Mouse (Mus musculus): ENCODE measurements around the gene Slc6a12.

- TF ChIP-seq CTCF (IDR thresholded peaks at IDR 0.05), result no peak
- no peak for TF ChIP-seq POLR2A (IDR thresholded peaks at IDR 0.05; ENCODE audit: insufficient read depth, low read depth, low read length)
Observed at GRCm38 (mm10) chr6:121304630-121305029, 38.2 kb upstream of the Slc6a12 start.

All from heart, adult 2 months (tissue).